Mouse (Mus musculus): Measurements from ENCODE around the gene Slc38a6. TPM values are rescaled to one million over a fixed set of nuclear protein-coding genes. Genes with fewer than 3 reads are reported as not detected.

Gene Slc38a6
- polyA plus RNA-seq, 1 experiment from 2014 or later = 8.3 TPM

- Histone ChIP-seq H3K4me2 (ENCODE audit: low read depth, low read length) (no peak overlapping the region), H3K27me3 (ENCODE audit: control insufficient read depth, insufficient read depth, low read length) (no peaks in the 10 kb centered on the region), H3K36me3 (ENCODE audit: control insufficient read depth, insufficient read depth, low read length) (0 out of 2 replicates have a peak, but pooled peaks cover under 1% of the 10 kb centered on the region), H3K9ac (ENCODE audit: low read length) (no peak overlapping the region), H3K9me3 (replicated peaks; ENCODE audit: control insufficient read depth, low read length) (no peaks in the 10 kb centered on the region), H3K27ac (ENCODE audit: low read length) (no peak overlapping the region), H3K4me1 (ENCODE audit: control insufficient read depth, insufficient read depth, low read length) (no peaks in the 10 kb centered on the region), H3K4me3 (replicated peaks; ENCODE audit: low read length) (no peak overlapping the region)
- no peak for ATAC-seq (ENCODE audit: insufficient read depth, low FRiP score)
- WGBS = 67% methylated on average over 3 of the region's 3 CpGs
Measured at GRCm38 (mm10) chr12:73269531-73269930, 17.0 kb upstream of the Slc38a6 start.

- WGBS = 65% methylated on average over 4 of the region's 4 CpGs
- ATAC-seq (ENCODE audit: insufficient read depth, low FRiP score) = no peak
Measured at GRCm38 (mm10) chr12:73269933-73270332, 16.6 kb upstream of the Slc38a6 start.

GRCm38 (mm10) chr12:73274921-73275320, 11.7 kb upstream of the Slc38a6 start:
- Histone ChIP-seq H3K9ac (ENCODE audit: low read length) (no peak overlapping the region), H3K27me3 (ENCODE audit: control insufficient read depth, insufficient read depth, low read length) (no peaks in the 10 kb centered on the region), H3K27ac (ENCODE audit: low read length) (no peak overlapping the region), H3K4me2 (ENCODE audit: low read depth, low read length) (no peak overlapping the region), H3K4me1 (ENCODE audit: control insufficient read depth, insufficient read depth, low read length) (no peaks in the 10 kb centered on the region), H3K9me3 (replicated peaks; ENCODE audit: control insufficient read depth, low read length) (no peaks in the 10 kb centered on the region), H3K4me3 (replicated peaks; ENCODE audit: low read length) (no peak overlapping the region), H3K36me3 (ENCODE audit: control insufficient read depth, insufficient read depth, low read length) (peaks cover 14% of the 10 kb centered on the region)
- 93% methylated on average over 3 of the region's 3 CpGs for WGBS
- no peak for ATAC-seq (ENCODE audit: insufficient read depth, low FRiP score)

More at GRCm38 (mm10) chr12:73269933-73270332, 16.6 kb upstream of the Slc38a6 start:
- Histone ChIP-seq H3K4me3 (replicated peaks; ENCODE audit: low read length) (no peak overlapping the region), H3K27ac (ENCODE audit: low read length) (no peak overlapping the region), H3K9ac (ENCODE audit: low read length) (no peak overlapping the region), H3K9me3 (replicated peaks; ENCODE audit: control insufficient read depth, low read length) (no peaks in the 10 kb centered on the region), H3K36me3 (ENCODE audit: control insufficient read depth, insufficient read depth, low read length) (0 out of 2 replicates have a peak, but pooled peaks cover 5% of the 10 kb centered on the region), H3K4me2 (ENCODE audit: low read depth, low read length) (no peak overlapping the region), H3K27me3 (ENCODE audit: control insufficient read depth, insufficient read depth, low read length) (no peaks in the 10 kb centered on the region), H3K4me1 (ENCODE audit: control insufficient read depth, insufficient read depth, low read length) (no peaks in the 10 kb centered on the region)

GRCm38 (mm10) chr12:73287609-73288008, 1.0 kb downstream of the Slc38a6 start:
- Histone ChIP-seq H3K27me3 (ENCODE audit: control insufficient read depth, insufficient read depth, low read length) (no peaks in the 10 kb centered on the region), H3K4me3 (replicated peaks; ENCODE audit: low read length) (peak overlapping the region; percentile 79; the same call in 1 of the 2 replicates), H3K4me1 (ENCODE audit: control insufficient read depth, insufficient read depth, low read length) (peaks cover 13% of the 10 kb centered on the region), H3K9ac (ENCODE audit: low read length) (0 out of 2 replicates have a peak overlapping the region, but pooled peaks have one; percentile 88), H3K9me3 (replicated peaks; ENCODE audit: control insufficient read depth, low read length) (no peaks in the 10 kb centered on the region), H3K36me3 (ENCODE audit: control insufficient read depth, insufficient read depth, low read length) (0 out of 2 replicates have a peak, but pooled peaks cover 3% of the 10 kb centered on the region), H3K4me2 (ENCODE audit: low read depth, low read length) (peak overlapping the region; percentile 75), H3K27ac (ENCODE audit: low read length) (no peak overlapping the region)
- no peak for ATAC-seq (ENCODE audit: insufficient read depth, low FRiP score)
- 58% methylated on average over 8 of the region's 8 CpGs for WGBS

GRCm38 (mm10) chr12:73288626-73289025, 2.0 kb downstream of the Slc38a6 start:
- no peak for ATAC-seq (ENCODE audit: insufficient read depth, low FRiP score)
- 0 out of 2 replicates have a peak, but pooled peaks cover 3% of the 10 kb centered on the region for H3K36me3 ChIP-seq (ENCODE audit: control insufficient read depth, insufficient read depth, low read length)
- no peaks in the 10 kb centered on the region for H3K27me3 ChIP-seq (ENCODE audit: control insufficient read depth, insufficient read depth, low read length)
- H3K27ac ChIP-seq (ENCODE audit: low read length) = no peak overlapping the region
- H3K4me2 ChIP-seq (ENCODE audit: low read depth, low read length) = no peak overlapping the region
- H3K4me3 ChIP-seq (replicated peaks; ENCODE audit: low read length) = no peak overlapping the region
- WGBS = 91% methylated on average over 3 of the region's 3 CpGs
- H3K4me1 ChIP-seq (ENCODE audit: control insufficient read depth, insufficient read depth, low read length) = peaks cover 13% of the 10 kb centered on the region
- H3K9me3 ChIP-seq (replicated peaks; ENCODE audit: control insufficient read depth, low read length) = no peaks in the 10 kb centered on the region
- H3K9ac ChIP-seq (ENCODE audit: low read length) = no peak overlapping the region

- Histone ChIP-seq H3K27ac (ENCODE audit: low read length) (no peak overlapping the region), H3K9ac (ENCODE audit: low read length) (no peak overlapping the region), H3K4me2 (ENCODE audit: low read depth, low read length) (no peak overlapping the region), H3K4me3 (replicated peaks; ENCODE audit: low read length) (no peak overlapping the region), H3K36me3 (ENCODE audit: control insufficient read depth, insufficient read depth, low read length) (0 out of 2 replicates have a peak, but pooled peaks cover 3% of the 10 kb centered on the region), H3K9me3 (replicated peaks; ENCODE audit: control insufficient read depth, low read length) (no peaks in the 10 kb centered on the region), H3K27me3 (ENCODE audit: control insufficient read depth, insufficient read depth, low read length) (no peaks in the 10 kb centered on the region), H3K4me1 (ENCODE audit: control insufficient read depth, insufficient read depth, low read length) (peaks cover 8% of the 10 kb centered on the region; the same call in 1 of the 2 replicates)
- ATAC-seq (ENCODE audit: insufficient read depth, low FRiP score) = no peak
Measured at GRCm38 (mm10) chr12:73294884-73295283, 8.3 kb downstream of the Slc38a6 start.

- no peak overlapping the region for H3K4me3 ChIP-seq (replicated peaks; ENCODE audit: low read length)
- no peak overlapping the region for H3K27ac ChIP-seq (ENCODE audit: low read length)
- H3K9ac ChIP-seq (ENCODE audit: low read length) = no peak overlapping the region
- H3K36me3 ChIP-seq (ENCODE audit: control insufficient read depth, insufficient read depth, low read length) = 0 out of 2 replicates have a peak, but pooled peaks cover 3% of the 10 kb centered on the region
- H3K27me3 ChIP-seq (ENCODE audit: control insufficient read depth, insufficient read depth, low read length) = no peaks in the 10 kb centered on the region
- no peak for ATAC-seq (ENCODE audit: insufficient read depth, low FRiP score)
- no peaks in the 10 kb centered on the region for H3K9me3 ChIP-seq (replicated peaks; ENCODE audit: control insufficient read depth, low read length)
- 61% methylated on average over 11 of the region's 11 CpGs for WGBS
- peaks cover 8% of the 10 kb centered on the region; the same call in 1 of the 2 replicates for H3K4me1 ChIP-seq (ENCODE audit: control insufficient read depth, insufficient read depth, low read length)
- H3K4me2 ChIP-seq (ENCODE audit: low read depth, low read length) = no peak overlapping the region
Measured at GRCm38 (mm10) chr12:73295505-73296140, 9.0 kb downstream of the Slc38a6 start.

GRCm38 (mm10) chr12:73298621-73299020, 12.0 kb downstream of the Slc38a6 start:
- 88% methylated on average over 5 of the region's 5 CpGs for WGBS
- H3K4me3 ChIP-seq (replicated peaks; ENCODE audit: low read length) = no peak overlapping the region
- ATAC-seq (ENCODE audit: insufficient read depth, low FRiP score) = no peak

GRCm38 (mm10) chr12:73300531-73300930, 14.0 kb downstream of the Slc38a6 start:
- Histone ChIP-seq H3K36me3 (ENCODE audit: control insufficient read depth, insufficient read depth, low read length) (no peaks in the 10 kb centered on the region), H3K4me1 (ENCODE audit: control insufficient read depth, insufficient read depth, low read length) (peaks cover 3% of the 10 kb centered on the region; the same call in 1 of the 2 replicates), H3K4me2 (ENCODE audit: low read depth, low read length) (no peak overlapping the region), H3K9ac (ENCODE audit: low read length) (no peak overlapping the region), H3K9me3 (replicated peaks; ENCODE audit: control insufficient read depth, low read length) (no peaks in the 10 kb centered on the region), H3K27me3 (ENCODE audit: control insufficient read depth, insufficient read depth, low read length) (no peaks in the 10 kb centered on the region), H3K4me3 (replicated peaks; ENCODE audit: low read length) (no peak overlapping the region), H3K27ac (ENCODE audit: low read length) (no peak overlapping the region)
- ATAC-seq (ENCODE audit: insufficient read depth, low FRiP score) = no peak
- 81% methylated on average over 2 of the region's 2 CpGs for WGBS

More at GRCm38 (mm10) chr12:73298621-73299020, 12.0 kb downstream of the Slc38a6 start:
- Histone ChIP-seq H3K27me3 (ENCODE audit: control insufficient read depth, insufficient read depth, low read length) (no peaks in the 10 kb centered on the region), H3K4me1 (ENCODE audit: control insufficient read depth, insufficient read depth, low read length) (peaks cover 8% of the 10 kb centered on the region; the same call in 1 of the 2 replicates), H3K4me2 (ENCODE audit: low read depth, low read length) (no peak overlapping the region), H3K27ac (ENCODE audit: low read length) (no peak overlapping the region), H3K36me3 (ENCODE audit: control insufficient read depth, insufficient read depth, low read length) (no peaks in the 10 kb centered on the region), H3K9me3 (replicated peaks; ENCODE audit: control insufficient read depth, low read length) (no peaks in the 10 kb centered on the region), H3K9ac (ENCODE audit: low read length) (no peak overlapping the region)

All from stomach, embryonic 16.5 days (tissue).